Mouse (Mus musculus) spleen, postnatal 0 days (tissue): ENCODE data around the gene 2610318N02Rik. TPM values are rescaled to one million over a fixed set of nuclear protein-coding genes. Genes with fewer than 3 reads are reported as not detected.
A peak's percentile ranks its signal among the peaks of the same experiment; 100 is the strongest.

ENCODE experiments used
- microRNA counts: library from miRNA; unstranded; fragments of <30 nt; microRNA quantifications from one replicate; lab custom pipeline; 2015
- polyA plus RNA-seq: library from polyadenylated mRNA; unstranded; fragments of >200 nt; fragmentation: Nextera tagmentation; extraction: Ambion mirVana; gene quantifications from 2 replicates; pipeline ENCODE4 v1.2.1, GENCODE M21; 2015

2610318N02Rik gene
- polyA plus RNA-seq = 19.2 and 20.5 TPM in 2 replicates

GRCm38 (mm10) chr16:17124871-17125520 lies at the start of gene 2610318N02Rik:
Gene 2610318N02Rik (minus strand): TSS chr16:17125167.

GRCm38 (mm10) chr16:17146772-17147235 lies 21.8 kb upstream of the 2610318N02Rik start, which contains the start of gene Ccdc116:
Gene Ccdc116 (minus strand): TSS chr16:17147229.

GRCm38 (mm10) chr16:17144339-17144738 lies 19.4 kb upstream of the 2610318N02Rik start, which contains the start of gene Ydjc:
Gene Ydjc (plus strand): TSS chr16:17144621.

GRCm38 (mm10) chr16:17132089-17132905 lies 7.3 kb upstream of the 2610318N02Rik start, which contains the start of gene Sdf2l1:
Gene Sdf2l1 (minus strand): TSS chr16:17132383.

GRCm38 (mm10) chr16:17110771-17111743 lies 13.9 kb downstream of the 2610318N02Rik start, which contains the start of gene Ppil2:
Gene Ppil2 (minus strand): TSS chr16:17111257.

GRCm38 (mm10) chr16:17069511-17070443 lies 55.2 kb downstream of the 2610318N02Rik start, which contains the start of gene Ypel1:
Gene Ypel1 (plus strand): TSS chr16:17069696.

MicroRNAs within 50 kb of the gene (microRNA counts, 519-probe panel; counts per million panel counts)
- 6,751 counts per million, percentile 61 among the panel's probes with 10 or more counts for microRNA mmu-miR-130b (lab: Ali Mortazavi, UCI)
- microRNA mmu-miR-301b (lab: Ali Mortazavi, UCI) = 88.3 counts per million

Other genes starting within 250 kb of the 2610318N02Rik start
- 7.7 and 9.3 TPM in 2 replicates for gene Ppm1f, start 228.7 kb downstream of the 2610318N02Rik start, polyA plus RNA-seq
- gene Mapk1, start 141.8 kb downstream of the 2610318N02Rik start, polyA plus RNA-seq = 89.7 and 91.6 TPM in 2 replicates
- gene Ypel1, start 55.5 kb downstream of the 2610318N02Rik start, polyA plus RNA-seq = 2.8 and 3.9 TPM in 2 replicates
- gene Ppil2, start 13.9 kb downstream of the 2610318N02Rik start, polyA plus RNA-seq = 61.7 and 73.1 TPM in 2 replicates
- gene Sdf2l1, start 7.2 kb upstream of the 2610318N02Rik start, polyA plus RNA-seq = 39.0 and 43.5 TPM in 2 replicates
- 16.6 and 18.1 TPM in 2 replicates for gene Ydjc, start 19.5 kb upstream of the 2610318N02Rik start, polyA plus RNA-seq
- gene Ccdc116, start 22.1 kb upstream of the 2610318N02Rik start, polyA plus RNA-seq = 0.64 and 0.76 TPM in 2 replicates
- 223 and 235 TPM in 2 replicates for gene Ube2l3, start 77.5 kb upstream of the 2610318N02Rik start, polyA plus RNA-seq
- 0.07 and 0.11 TPM in 2 replicates for gene Rimbp3, start 83.4 kb upstream of the 2610318N02Rik start, polyA plus RNA-seq
- gene Hic2, start 108.4 kb upstream of the 2610318N02Rik start, polyA plus RNA-seq = 0.69 and 0.85 TPM in 2 replicates
- 5.3 and 6.3 TPM in 2 replicates for gene Tmem191c, start 150.9 kb upstream of the 2610318N02Rik start, polyA plus RNA-seq
- gene Serpind1, start 206.2 kb upstream of the 2610318N02Rik start, polyA plus RNA-seq = 0.20 and 0.22 TPM in 2 replicates